Mouse (Mus musculus) layer of hippocampus, adult 18-20 months (tissue): ENCODE measurements around the gene Dmrtc1c2. TPM values are rescaled to one million over a fixed set of nuclear protein-coding genes. Genes with fewer than 3 reads are reported as not detected.
"Not testable (repeated sequence)": the region's sequence is repeated elsewhere in the genome, so short reads cannot be mapped to it uniquely, and the experiment has no call there.

Source experiments
- DNase-seq, 2 experiments: peaks; one replicate each; pipeline ENCODE4 v3.0.0; 2022; ENCODE audit warnings: low spot score in 2 of 2
- long read RNA-seq: library from polyadenylated mRNA; stranded (forward); transcript quantifications from one replicate; pipeline ENCODE4 v2.0.0, GENCODE M21; 2021
- total RNA-seq, 2 experiments: library from RNA; stranded (reverse); gene quantifications; 2 replicates each; pipeline ENCODE4 v1.2.3; 2021

The Dmrtc1c2 gene
- not detected for total RNA-seq
- long read RNA-seq, result 0 reads

- not testable (repeated sequence) for DNase-seq
Observed at GRCm38 (mm10) chrX:102854516-102854915, at the start of gene Dmrtc1c2. Gene Dmrtc1c2, minus strand, starts transcription at chrX:102854616.

DNA sequence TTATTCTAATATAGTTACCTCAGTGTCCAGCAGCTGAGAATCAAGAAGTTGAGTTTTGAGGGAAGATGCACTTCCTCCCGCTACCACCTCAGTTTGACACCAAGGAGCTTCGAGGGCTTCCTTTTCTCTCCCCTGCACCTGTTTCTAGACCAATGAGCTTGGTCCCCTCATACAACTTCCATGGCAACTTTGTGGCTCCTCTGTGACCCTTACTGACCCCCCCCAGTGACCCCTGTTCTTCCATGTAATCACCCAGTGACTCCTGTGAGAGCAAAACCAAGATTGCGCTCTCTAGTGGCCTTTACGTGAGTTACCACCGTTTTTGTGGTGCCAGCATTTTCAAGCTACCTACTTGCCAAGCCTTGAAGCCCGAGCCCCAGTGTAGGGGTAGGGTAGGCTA lies 13.5 kb upstream of the Dmrtc1c2 start, which contains the start of gene 1700031F05Rik:
Gene 1700031F05Rik (minus strand): TSS at position 101 of the 400 bp plus-strand sequence.
- DNase-seq, result no peak

DNA sequence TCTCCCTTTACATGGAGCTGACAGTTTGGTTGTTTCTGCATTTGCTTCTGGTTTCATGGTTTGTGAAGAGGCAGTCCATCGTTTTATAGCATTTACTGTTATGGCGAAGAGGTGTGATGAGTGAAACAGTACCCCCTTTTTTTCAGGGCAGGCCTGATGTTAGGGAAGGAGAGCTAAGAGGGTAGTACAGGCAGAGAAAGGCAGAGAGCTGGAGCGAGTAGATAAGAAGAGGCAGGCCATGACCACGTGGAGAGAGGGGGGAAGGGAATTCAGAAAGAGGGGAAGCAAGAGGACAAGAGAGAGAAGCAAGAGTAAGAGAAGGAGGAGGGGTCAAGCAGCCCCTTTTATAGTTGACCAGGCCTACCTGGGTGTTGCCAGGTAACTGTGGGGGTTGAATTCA lies 42.1 kb downstream of the Dmrtc1c2 start:
- DNase-seq, result no peak

DNA sequence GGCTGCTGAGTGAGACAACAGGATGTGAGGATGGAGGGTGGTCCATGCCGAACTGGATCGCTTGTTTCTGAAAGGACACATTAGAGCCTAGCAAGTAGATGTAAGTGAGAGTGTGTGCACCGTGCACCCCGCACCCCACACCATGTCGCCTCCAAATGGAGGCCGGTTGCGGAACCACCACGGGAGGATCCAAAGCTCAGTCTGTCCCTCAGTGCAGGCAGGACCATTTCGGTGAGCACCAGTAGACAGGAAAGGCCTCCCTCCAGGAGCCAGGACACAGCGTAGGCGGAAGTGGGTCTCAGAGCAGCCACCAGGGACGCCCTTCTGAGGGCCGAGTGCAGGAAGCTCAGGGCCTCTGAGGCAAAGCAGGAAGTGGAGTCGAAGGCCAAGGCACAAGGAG lies 51.8 kb downstream of the Dmrtc1c2 start, which contains the start of gene Dmrtc1c1:
Gene Dmrtc1c1 (plus strand): TSS at position 301 of the 400 bp plus-strand sequence.
- DNase-seq, result not testable (repeated sequence)

Other genes starting within 250 kb of the Dmrtc1c2 start
- 10 to 100 TPM; 22.3 to 24.3 TPM for gene Phka1, start 210.4 kb downstream of the Dmrtc1c2 start, total RNA-seq
- not detected for gene Gm3880, start 167.6 kb downstream of the Dmrtc1c2 start, total RNA-seq
- not detected for gene Gm9112, start 147.0 kb downstream of the Dmrtc1c2 start, total RNA-seq
- not detected for gene Dmrtc1b, start 146.8 kb downstream of the Dmrtc1c2 start, total RNA-seq
- gene Dmrtc1c1, start 51.7 kb downstream of the Dmrtc1c2 start, total RNA-seq, result not detected
- not detected for gene 1700031F05Rik, start 13.4 kb upstream of the Dmrtc1c2 start, total RNA-seq
- 1 to 10 TPM; 5.7 to 7.0 TPM for gene Dmrtc1a, start 54.1 kb upstream of the Dmrtc1c2 start, total RNA-seq
- not detected for gene 1700011M02Rik, start 54.3 kb upstream of the Dmrtc1c2 start, total RNA-seq
- gene 1700018G05Rik, start 73.8 kb upstream of the Dmrtc1c2 start, total RNA-seq, result not detected